Mouse (Mus musculus): ENCODE measurements around the gene Sphk2.

The Sphk2 gene

GRCm38 (mm10) chr7:45723301-45723700 lies 5.5 kb upstream of the Sphk2 start:
- DNase-seq, result no peak

GRCm38 (mm10) chr7:45722348-45722713 lies 4.5 kb upstream of the Sphk2 start:
- no peak for DNase-seq

- no peak for DNase-seq
Observed at GRCm38 (mm10) chr7:45721642-45722347, 4.0 kb upstream of the Sphk2 start.

GRCm38 (mm10) chr7:45721234-45721571 lies 3.4 kb upstream of the Sphk2 start:
- DNase-seq, result no peak

- DNase-seq, result no peak
Observed at GRCm38 (mm10) chr7:45720413-45721233, 2.8 kb upstream of the Sphk2 start, which contains the start of gene Fam83e. TSS of gene Fam83e (plus strand) at chr7:45721212.

- DNase-seq, result no peak
Observed at GRCm38 (mm10) chr7:45719738-45720412, 2.1 kb upstream of the Sphk2 start.

GRCm38 (mm10) chr7:45719180-45719579 lies 1.4 kb upstream of the Sphk2 start:
- no peak for DNase-seq

- no peak for DNase-seq
Observed at GRCm38 (mm10) chr7:45718331-45718730, 529 bp upstream of the Sphk2 start.

GRCm38 (mm10) chr7:45716952-45717917 lies 567 bp downstream of the Sphk2 start:
- peak; percentile 33 for DNase-seq

- peak; percentile 26 for DNase-seq
Observed at GRCm38 (mm10) chr7:45716460-45716857, 1.3 kb downstream of the Sphk2 start.

- DNase-seq, result peak; percentile 42
Observed at GRCm38 (mm10) chr7:45715741-45716459, 1.9 kb downstream of the Sphk2 start.

GRCm38 (mm10) chr7:45715090-45715708 lies 2.6 kb downstream of the Sphk2 start, which contains the start of gene Rpl18:
TSS of gene Rpl18 (plus strand) at chr7:45715457.
- peak; percentile 99 for DNase-seq

- peak; percentile 79 for DNase-seq
Observed at GRCm38 (mm10) chr7:45714630-45715089, 3.1 kb downstream of the Sphk2 start.

- peak; percentile 55 for DNase-seq
Observed at GRCm38 (mm10) chr7:45713881-45714520, 3.8 kb downstream of the Sphk2 start.

GRCm38 (mm10) chr7:45713396-45713795 lies 4.4 kb downstream of the Sphk2 start:
- peak; percentile 54 for DNase-seq

- peak; percentile 97 for DNase-seq
Observed at GRCm38 (mm10) chr7:45712022-45712757, 5.6 kb downstream of the Sphk2 start.

GRCm38 (mm10) chr7:45711316-45712021 lies 6.3 kb downstream of the Sphk2 start:
- peak; percentile 66 for DNase-seq

- DNase-seq, result peak; percentile 68
Observed at GRCm38 (mm10) chr7:45710477-45711191, 7.2 kb downstream of the Sphk2 start.

Measured in kidney, adult 9 months (tissue).